ENCODE assay signal across 13 mouse cellular contexts in genomic region chr11:11835361-11835760, GRCm38 (mm10). TPM values are rescaled to one million over a fixed set of nuclear protein-coding genes. Genes with fewer than 3 reads are reported as not detected.
A peak's percentile ranks its signal among the peaks of the same experiment; 100 is the strongest.
DNase-seq lines count a peak whose midpoint lies in the region; ATAC-seq and TF ChIP-seq lines count a peak whose summit lies in the region.
"Had no signal": no experiment of that assay in that cellular context is flagged by ENCODE, and none has a peak within 500 bp of the region (broad histone marks: within the 10 kb centered on the region; RNA-seq: fewer than 3 reads in every experiment).

No protein-coding gene starts in this region.

- peak overlapping the region; percentile 94 for H3K27ac ChIP-seq in heart, embryonic 13.5 days (replicated peaks)
- no peak overlapping the region for H3K27ac ChIP-seq in MEL (ENCODE audit: control insufficient read depth, low read depth, low read length)
- peak overlapping the region; percentile 83 for H3K27ac ChIP-seq in liver, embryonic 13.5 days
- no peak overlapping the region for H3K27ac ChIP-seq in kidney, adult 2 months (ENCODE audit: insufficient read depth, low read depth, low read length)

- WGBS in heart, embryonic 13.5 days = 16% methylated on average over 6 of the region's 6 CpGs
- WGBS in liver, embryonic 13.5 days (ENCODE audit: insufficient replicate concordance) = 3% methylated on average over 6 of the region's 6 CpGs
- 83% methylated on average over 6 of the region's 6 CpGs for WGBS in kidney, adult 2 months

- H3K79me2 ChIP-seq in MEL (ENCODE audit: control insufficient read depth, insufficient read depth, low read length, poor library complexity) = no peaks in the 10 kb centered on the region

- DNase-seq in heart, postnatal 4 days = no peak
- DNase-seq in MEL (ENCODE audit: low read depth, low spot score) = peak; percentile 75
- peak; percentile 67 for DNase-seq in liver, embryonic 13.5 days
- DNase-seq in layer of hippocampus, adult 8-10 months (ENCODE audit: low spot score in 2 of 2) = no peak
- DNase-seq in kidney, adult 2 months = no peak
- no peak for DNase-seq in ovary, postnatal 36 days (ENCODE audit: low spot score)
- DNase-seq: cerebellum, postnatal 36 days; gastrocnemius, postnatal 10 days; lung, adult 2 months had no signal

- ATAC-seq in heart, embryonic 13.5 days (ENCODE audit: extremely low read depth, insufficient number of reproducible peaks, low FRiP score, low TSS enrichment) = no peak
- ATAC-seq in granulocyte monocyte progenitor cell, adult 5-6 weeks (replicated peaks; ENCODE audit: poor library complexity, severe bottlenecking) = peak; percentile 74
- peak; percentile 60 for ATAC-seq in liver, embryonic 13.5 days (ENCODE audit: low read depth)
- ATAC-seq: CD4-positive, CD25-positive, alpha-beta regulatory T cell, adult 4 months; inflammation-experienced regulatory T-cells, adult 6 months had no signal

- TF ChIP-seq POLR2A in MEL (IDR thresholded peaks at IDR 0.05; ENCODE audit: control insufficient read depth in 1 of 2, insufficient read depth in 1 of 2, low read depth in 1 of 2, low read length in 2 of 2, poor library complexity in 1 of 2) = no peak
- no peak for TF ChIP-seq POLR2A in kidney, adult 2 months (IDR thresholded peaks at IDR 0.05; ENCODE audit: low read depth, low read length)

- peak overlapping the region; percentile 68 for H3K9ac ChIP-seq in heart, embryonic 13.5 days
- H3K9ac ChIP-seq in MEL (ENCODE audit: control insufficient read depth, low read depth, low read length, poor library complexity, severe bottlenecking) = no peak overlapping the region
- peak overlapping the region; percentile 60 for H3K9ac ChIP-seq in liver, embryonic 13.5 days

- no peaks in the 10 kb centered on the region for H3K27me3 ChIP-seq in heart, embryonic 13.5 days (replicated peaks)
- peaks cover 8 to 22% of the 10 kb centered on the region in 2 experiments for H3K27me3 ChIP-seq in MEL (ENCODE audit: control insufficient read depth in 1 of 2, insufficient read depth in 2 of 2, low read length in 2 of 2)
- peaks cover 10% of the 10 kb centered on the region; the same call in 1 of the 2 replicates for H3K27me3 ChIP-seq in liver, embryonic 13.5 days
- no peaks in the 10 kb centered on the region for H3K27me3 ChIP-seq in kidney, adult 2 months (replicated peaks; ENCODE audit: control insufficient read depth, insufficient read depth, low read length)

- peaks cover 94% of the 10 kb centered on the region for H3K4me1 ChIP-seq in heart, embryonic 13.5 days
- H3K4me1 ChIP-seq in MEL (ENCODE audit: control insufficient read depth in 1 of 2, insufficient read depth in 2 of 2, low read length in 2 of 2) = peaks cover 10 to 28% of the 10 kb centered on the region in 2 experiments
- H3K4me1 ChIP-seq in liver, embryonic 13.5 days (replicated peaks) = peaks cover 92% of the 10 kb centered on the region
- peaks cover 14% of the 10 kb centered on the region for H3K4me1 ChIP-seq in kidney, adult 2 months (ENCODE audit: control insufficient read depth, insufficient read depth, low read length)

- no peak overlapping the region for H3K4me2 ChIP-seq in heart, embryonic 13.5 days
- peak overlapping the region; percentile 74 for H3K4me2 ChIP-seq in liver, embryonic 13.5 days

- no peak for TF ChIP-seq CTCF in MEL (IDR thresholded peaks at IDR 0.05 in 2 of 3, conservative IDR thresholded peaks at IDR 0.05 in 1 of 3; ENCODE audit: control insufficient read depth in 1 of 3, insufficient read depth in 1 of 3, low read depth in 2 of 3, low read length in 3 of 3, poor library complexity in 1 of 3, severe bottlenecking in 1 of 3)
- TF ChIP-seq CTCF in kidney, adult 2 months (conservative IDR thresholded peaks at IDR 0.05; ENCODE audit: insufficient read depth, insufficient read length, low read depth, low read length) = no peak

- no peak for TF ChIP-seq RAD21 in MEL (IDR thresholded peaks at IDR 0.05; ENCODE audit: low read depth, low read length)

- TF ChIP-seq EP300 in MEL (IDR thresholded peaks at IDR 0.05; ENCODE audit: low read depth in 1 of 2, low read length in 2 of 2) = peak; percentile 91 to 94

- no peaks in the 10 kb centered on the region for H3K9me3 ChIP-seq in heart, embryonic 13.5 days
- no peaks in the 10 kb centered on the region for H3K9me3 ChIP-seq in MEL (replicated peaks; ENCODE audit: insufficient read depth, low read length)
- no peaks in the 10 kb centered on the region for H3K9me3 ChIP-seq in liver, embryonic 13.5 days (replicated peaks)

- H3K4me3 ChIP-seq in heart, embryonic 13.5 days = no peak overlapping the region
- no peak overlapping the region for H3K4me3 ChIP-seq in MEL (ENCODE audit: control insufficient read depth in 1 of 2, insufficient read depth in 1 of 2, low read depth in 2 of 2, low read length in 2 of 2)
- no peak overlapping the region for H3K4me3 ChIP-seq in liver, embryonic 13.5 days (replicated peaks)
- H3K4me3 ChIP-seq in kidney, adult 2 months (ENCODE audit: insufficient read depth, low read depth, low read length) = no peak overlapping the region

- H3K36me3 ChIP-seq in heart, embryonic 13.5 days = no peaks in the 10 kb centered on the region
- H3K36me3 ChIP-seq in MEL (ENCODE audit: control insufficient read depth in 1 of 2, insufficient read depth in 2 of 2, low read length in 2 of 2) = peaks cover 0 to 28% of the 10 kb centered on the region in 2 experiments; a peak in 2 of 4 replicates
- H3K36me3 ChIP-seq in liver, embryonic 13.5 days = no peaks in the 10 kb centered on the region
- H3K36me3 ChIP-seq in kidney, adult 2 months (ENCODE audit: control insufficient read depth, insufficient read depth, low read length) = no peaks in the 10 kb centered on the region

TF ChIP-seq in MEL, 35 proteins besides CTCF, POLR2A, EP300 and RAD21 (continues in another document):
- TF ChIP-seq MAZ (IDR thresholded peaks at IDR 0.05; ENCODE audit: low read depth, low read length) = no peak
- TF ChIP-seq MEF2A (IDR thresholded peaks at IDR 0.05; ENCODE audit: extremely low read depth, insufficient replicate concordance, low read depth, low read length, poor library complexity, severe bottlenecking) = peak; percentile 38; the same call in 1 of the 2 replicates
- no peak for TF ChIP-seq NRF1 (IDR thresholded peaks at IDR 0.05; ENCODE audit: insufficient read depth, low read depth, low read length, poor library complexity, severe bottlenecking)
- no peak for TF ChIP-seq ZMIZ1 (IDR thresholded peaks at IDR 0.05; ENCODE audit: low read depth, low read length)
- TF ChIP-seq UBTF (IDR thresholded peaks at IDR 0.05; ENCODE audit: borderline replicate concordance, insufficient read depth, low read depth, low read length) = no peak
- TF ChIP-seq POLR2AphosphoS5 (IDR thresholded peaks at IDR 0.05; ENCODE audit: borderline replicate concordance, low read depth, low read length) = no peak
- peak; percentile 46; the same call in 1 of the 2 replicates for TF ChIP-seq MXI1 (IDR thresholded peaks at IDR 0.05; ENCODE audit: low read depth, low read length)
- no peak for TF ChIP-seq KAT2A (conservative IDR thresholded peaks at IDR 0.05; ENCODE audit: low read depth, low read length)
- no peak for TF ChIP-seq ELF1 (IDR thresholded peaks at IDR 0.05; ENCODE audit: low read depth, low read length)
- peak; percentile 87 for TF ChIP-seq TAL1 (IDR thresholded peaks at IDR 0.05; ENCODE audit: low read length)
- no peak for TF ChIP-seq BHLHE40 (IDR thresholded peaks at IDR 0.05; ENCODE audit: borderline replicate concordance, low read depth, low read length)
- TF ChIP-seq ZKSCAN1 (IDR thresholded peaks at IDR 0.05; ENCODE audit: low read depth, low read length) = no peak
- TF ChIP-seq USF2 (IDR thresholded peaks at IDR 0.05; ENCODE audit: borderline replicate concordance in 1 of 2, insufficient read depth in 1 of 2, low read depth in 1 of 2, low read length in 2 of 2) = no peak
- TF ChIP-seq MAFK (IDR thresholded peaks at IDR 0.05; ENCODE audit: borderline replicate concordance, low read depth, low read length) = no peak; the same call in 1 of the 2 replicates
- no peak for TF ChIP-seq GABPA (IDR thresholded peaks at IDR 0.05; ENCODE audit: low read depth, low read length)
- no peak for TF ChIP-seq MAX (IDR thresholded peaks at IDR 0.05; ENCODE audit: low read length)
- TF ChIP-seq E2F4 (IDR thresholded peaks at IDR 0.05; ENCODE audit: borderline replicate concordance, low read depth, low read length) = no peak
- peak; percentile 36; the same call in 1 of the 2 replicates for TF ChIP-seq SIN3A (IDR thresholded peaks at IDR 0.05; ENCODE audit: low read length)
- no peak for TF ChIP-seq POLR2AphosphoS2 (IDR thresholded peaks at IDR 0.05; ENCODE audit: low read length)
- TF ChIP-seq GATA1 (IDR thresholded peaks at IDR 0.05; ENCODE audit: low read depth, low read length) = peak; percentile 94
- TF ChIP-seq TBP (IDR thresholded peaks at IDR 0.05; ENCODE audit: low read depth, low read length) = no peak
- TF ChIP-seq NELFE (IDR thresholded peaks at IDR 0.05; ENCODE audit: low read depth, low read length) = no peak
- TF ChIP-seq ZC3H11A (IDR thresholded peaks at IDR 0.05; ENCODE audit: low read depth, low read length) = no peak
- no peak for TF ChIP-seq JUND (IDR thresholded peaks at IDR 0.05; ENCODE audit: low read depth, low read length)
- TF ChIP-seq MYC (IDR thresholded peaks at IDR 0.05; ENCODE audit: low read depth, low read length) = no peak
- TF ChIP-seq ETS1 (IDR thresholded peaks at IDR 0.05; ENCODE audit: low read depth, low read length) = peak; percentile 83
- TF ChIP-seq CHD2 (IDR thresholded peaks at IDR 0.05; ENCODE audit: low read length) = no peak
- TF ChIP-seq USF1 (IDR thresholded peaks at IDR 0.05; ENCODE audit: low read depth, low read length) = no peak
- TF ChIP-seq RCOR1 (IDR thresholded peaks at IDR 0.05; ENCODE audit: low read depth, low read length) = peak; percentile 98
- no peak for TF ChIP-seq CHD1 (IDR thresholded peaks at IDR 0.05; ENCODE audit: low read depth, low read length)
- TF ChIP-seq ZNF384 (IDR thresholded peaks at IDR 0.05; ENCODE audit: low read depth, low read length) = no peak

RNA-seq across cellular contexts. Expression of gene Fignl1, which starts 26.6 kb away (rescaled TPM):
- 52.9 and 58.7 TPM in 2 replicates for polyA plus RNA-seq in heart, embryonic 13.5 days (2015; fragmentation: Nextera tagmentation; extraction: Ambion mirVana)
- total RNA-seq in heart, postnatal 4 days (2021) = 10 to 100 TPM; 18.7 to 19.9 TPM
- total RNA-seq in MEL (2012; rRNA removed) = 57.8 and 59.9 TPM in 2 replicates
- polyA plus RNA-seq in MEL (2012; ENCODE audit: insufficient read depth in 1 of 2, insufficient read length in 2 of 2, low read depth in 1 of 2, low replicate concordance in 2 of 2, missing spikeins in 1 of 2) = 10 to 100 TPM; 34.2 to 51.2 TPM
- 43.8 and 51.2 TPM in 2 replicates for total RNA-seq in granulocyte monocyte progenitor cell, adult 5-6 weeks (2014; fragmentation: Nextera tagmentation)
- 93.0 and 100 TPM in 2 replicates for total RNA-seq in granulocyte monocyte progenitor cell, adult 5-6 weeks (2017)
- polyA plus RNA-seq in liver, embryonic 13.5 days (2015; fragmentation: Nextera tagmentation; extraction: Ambion mirVana) = 107 and 133 TPM in 2 replicates
- under 1 TPM; 0.35 to 0.89 (median 0.76) TPM for total RNA-seq in layer of hippocampus, adult 8-10 months (2022)
- 0.10 and 0.28 TPM in 2 replicates for polyA plus RNA-seq in kidney, adult 2 months (2012; rRNA removed)

Comparison
In these comparisons a context has a peak if more than half of its experiments do, and no peak if none do; other contexts are left out.
1. H3K27ac ChIP-seq: peak in heart, embryonic 13.5 days (single experiment) and liver, embryonic 13.5 days (single experiment); none in MEL (single experiment) and kidney, adult 2 months (single experiment).
2. DNase-seq: peak in MEL (single experiment) and liver, embryonic 13.5 days (single experiment); none in heart, postnatal 4 days (single experiment), layer of hippocampus, adult 8-10 months (0 of 2), kidney, adult 2 months (single experiment) and ovary, postnatal 36 days (single experiment).
3. RNA of gene Fignl1, which starts 26.6 kb away (total RNA-seq): 43.8 to 100 TPM in granulocyte monocyte progenitor cell, adult 5-6 weeks, 57.8 to 59.9 TPM in MEL and 18.7 to 19.9 TPM in heart, postnatal 4 days; 0.35 to 0.89 TPM in layer of hippocampus, adult 8-10 months; every median in the first group is over 10 times any median in the second.